Mouse (Mus musculus) heart, embryonic 12.5 days (tissue): ENCODE measurements at regions not wholly inside any gene's neighbourhood (a gene's known extent, or its start where the extent isn't known, plus 50 kb on each side); places are given as distances from the start of the nearest gene placed in this dataset.

Experiments
- ATAC-seq: fragments of 200-750 bp; cut with Nextera tagmentation; 2 replicates; pipeline ENCODE4 v1.8.0; 2017; ENCODE audit warnings: moderate TSS enrichment, moderate library complexity; ENCODE audit not compliant: insufficient number of reproducible peaks, low FRiP score
- H3K27ac ChIP-seq: fragments of 300-500 bp; sonication (generic); 2 replicates; pipeline ENCODE4 v1.5.1; 2016; ENCODE audit warnings: mild to moderate bottlenecking, moderate library complexity; ENCODE audit not compliant: poor library complexity, severe bottlenecking
- H3K27me3 ChIP-seq: fragments of 300-500 bp; sonication (generic); replicated peaks from 2 replicates; pipeline ENCODE4 v1.6.1; 2016; ENCODE audit warnings: mild to moderate bottlenecking, moderate library complexity
- H3K36me3 ChIP-seq: fragments of 300-500 bp; sonication (generic); 2 replicates; pipeline ENCODE4 v1.6.1; 2016; ENCODE audit warnings: mild to moderate bottlenecking, moderate library complexity
- H3K4me1 ChIP-seq: fragments of 300-500 bp; sonication (generic); replicated peaks from 2 replicates; pipeline ENCODE4 v1.6.1; 2016; ENCODE audit warnings: mild to moderate bottlenecking
- H3K4me2 ChIP-seq: fragments of 300-500 bp; sonication (generic); 2 replicates; pipeline ENCODE4 v1.6.1; 2016; ENCODE audit warnings: mild to moderate bottlenecking, moderate library complexity
- H3K4me3 ChIP-seq: fragments of 300-500 bp; sonication (generic); 2 replicates; pipeline ENCODE4 v1.5.1; 2016; ENCODE audit warnings: mild to moderate bottlenecking
- H3K9ac ChIP-seq: fragments of 300-500 bp; sonication (generic); 2 replicates; pipeline ENCODE4 v1.6.1; 2016; ENCODE audit warnings: mild to moderate bottlenecking, moderate library complexity
- H3K9me3 ChIP-seq: fragments of 300-500 bp; sonication (generic); replicated peaks from 2 replicates; pipeline ENCODE4 v1.6.1; 2016; ENCODE audit warnings: mild to moderate bottlenecking, moderate library complexity
- WGBS: fragments of 180-500 bp; shearing (Covaris S2); methylation state at CpG from one replicate; pipeline ENCODE4 v1.1.7; 2016; 5-methylcytosine and 5-hydroxymethylcytosine counted together

DNA sequence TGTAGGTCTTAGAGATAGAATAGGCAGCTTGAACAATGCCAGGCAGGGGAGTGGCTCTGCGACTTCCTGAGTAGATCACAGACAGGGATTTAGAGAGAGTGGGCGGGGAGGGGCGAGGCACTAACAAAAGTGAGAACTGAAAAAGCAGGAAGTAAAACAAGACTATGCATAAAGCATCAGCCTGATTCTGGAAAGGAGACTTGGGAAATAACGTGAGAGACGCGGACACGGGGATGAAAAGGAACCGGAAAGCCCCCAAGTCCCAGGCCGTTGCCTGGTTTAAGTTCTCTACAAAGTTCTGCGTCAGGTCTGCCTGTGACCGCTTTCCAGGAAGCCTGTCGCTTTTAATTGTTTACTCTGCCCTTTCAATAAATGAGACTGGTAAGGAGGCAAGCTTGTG, 86.3 kb downstream of the D16Ertd472e start:
- H3K9me3 ChIP-seq, result no peaks in the 10 kb centered on the region
- H3K36me3 ChIP-seq, result no peaks in the 10 kb centered on the region
- H3K4me3 ChIP-seq, result peak overlapping the region; percentile 27
- peak; percentile 45; the same call in 1 of the 2 replicates for ATAC-seq
- H3K4me2 ChIP-seq, result peak overlapping the region; percentile 53
- H3K4me1 ChIP-seq, result 0 out of 2 replicates have a peak, but pooled peaks cover 4% of the 10 kb centered on the region
- WGBS, result 19% methylated on average over 12 of the region's 12 CpGs
- H3K27me3 ChIP-seq, result no peaks in the 10 kb centered on the region
- H3K27ac ChIP-seq, result no peak overlapping the region; the same call in 1 of the 2 replicates
- H3K9ac ChIP-seq, result no peak overlapping the region

DNA sequence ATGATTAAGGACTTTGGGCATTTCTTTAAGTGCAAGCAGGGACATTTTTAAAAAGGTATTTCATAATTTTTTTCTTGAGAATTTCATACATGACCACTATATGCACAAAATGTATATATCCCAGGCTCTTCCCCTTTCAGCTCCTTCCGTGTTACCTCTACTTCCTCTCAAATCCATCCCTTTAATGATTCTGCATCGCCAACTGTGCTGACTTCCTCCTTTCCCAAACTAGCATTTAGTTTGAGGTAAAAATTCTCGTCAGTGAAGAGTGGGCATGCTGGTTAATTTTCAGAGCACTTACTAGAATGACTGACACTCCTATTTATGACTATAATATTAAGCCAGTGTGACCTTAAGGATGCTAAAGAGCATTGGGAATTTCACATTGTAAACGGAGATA, 86.9 kb downstream of the D16Ertd472e start:
- Histone ChIP-seq H3K9me3 (no peaks in the 10 kb centered on the region), H3K27ac (no peak overlapping the region), H3K4me1 (0 out of 2 replicates have a peak, but pooled peaks cover 4% of the 10 kb centered on the region), H3K36me3 (no peaks in the 10 kb centered on the region), H3K9ac (no peak overlapping the region), H3K27me3 (no peaks in the 10 kb centered on the region), H3K4me3 (no peak overlapping the region), H3K4me2 (no peak overlapping the region)
- 51% methylated on average over 4 of the region's 4 CpGs for WGBS
- ATAC-seq, result no peak

DNA sequence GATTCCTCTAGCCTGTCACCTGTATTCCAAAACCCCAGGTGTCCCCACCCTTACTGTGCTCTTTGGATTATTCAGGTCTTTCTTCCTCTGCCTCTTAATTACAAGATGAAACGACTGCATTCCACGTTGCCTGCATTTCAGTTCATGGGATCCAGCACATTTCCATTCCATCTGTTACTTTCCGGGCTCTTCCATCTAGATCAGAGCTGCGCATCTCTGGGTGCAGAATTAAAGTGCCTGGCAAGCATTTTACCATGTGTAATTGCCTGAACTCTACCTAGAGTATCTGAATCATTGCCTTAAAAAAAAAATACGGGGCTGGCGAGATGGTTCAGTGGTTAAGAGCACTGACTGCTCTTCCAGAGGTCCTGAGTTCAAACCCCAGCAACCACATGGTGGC, 90.0 kb downstream of the D16Ertd472e start:
- no peaks in the 10 kb centered on the region for H3K36me3 ChIP-seq
- no peak overlapping the region for H3K9ac ChIP-seq
- no peak overlapping the region for H3K27ac ChIP-seq
- WGBS, result 79% methylated on average over 6 of the region's 6 CpGs
- H3K4me3 ChIP-seq, result no peak overlapping the region
- H3K4me2 ChIP-seq, result no peak overlapping the region
- 0 out of 2 replicates have a peak, but pooled peaks cover 4% of the 10 kb centered on the region for H3K4me1 ChIP-seq
- no peaks in the 10 kb centered on the region for H3K9me3 ChIP-seq
- ATAC-seq, result no peak
- H3K27me3 ChIP-seq, result no peaks in the 10 kb centered on the region

DNA sequence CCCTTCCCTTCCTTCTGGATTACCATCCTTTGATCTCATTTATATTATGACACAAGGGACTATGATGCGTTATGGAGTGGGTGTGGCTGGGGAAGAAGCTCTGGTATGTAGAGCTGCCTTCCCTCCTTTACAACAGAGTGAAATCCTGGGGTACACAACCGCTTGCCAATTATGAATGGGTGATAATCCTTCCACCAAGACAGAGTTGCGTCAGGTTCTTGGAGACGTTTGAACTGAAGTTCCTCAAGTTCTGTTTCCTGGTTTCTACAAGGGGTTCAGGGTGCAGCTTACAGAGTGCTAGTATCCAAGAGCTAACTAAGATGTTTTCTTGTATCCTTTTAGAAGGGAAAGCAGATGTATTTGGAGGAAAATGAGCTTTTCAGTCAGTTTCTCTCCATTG, 92.2 kb downstream of the D16Ertd472e start:
- WGBS, result 83% methylated on average over 4 of the region's 4 CpGs
- H3K4me1 ChIP-seq, result no peaks in the 10 kb centered on the region
- H3K4me3 ChIP-seq, result no peak overlapping the region
- H3K4me2 ChIP-seq, result no peak overlapping the region
- H3K27ac ChIP-seq, result no peak overlapping the region
- H3K27me3 ChIP-seq, result no peaks in the 10 kb centered on the region
- no peaks in the 10 kb centered on the region for H3K9me3 ChIP-seq
- no peak for ATAC-seq
- no peak overlapping the region for H3K9ac ChIP-seq
- H3K36me3 ChIP-seq, result no peaks in the 10 kb centered on the region

DNA sequence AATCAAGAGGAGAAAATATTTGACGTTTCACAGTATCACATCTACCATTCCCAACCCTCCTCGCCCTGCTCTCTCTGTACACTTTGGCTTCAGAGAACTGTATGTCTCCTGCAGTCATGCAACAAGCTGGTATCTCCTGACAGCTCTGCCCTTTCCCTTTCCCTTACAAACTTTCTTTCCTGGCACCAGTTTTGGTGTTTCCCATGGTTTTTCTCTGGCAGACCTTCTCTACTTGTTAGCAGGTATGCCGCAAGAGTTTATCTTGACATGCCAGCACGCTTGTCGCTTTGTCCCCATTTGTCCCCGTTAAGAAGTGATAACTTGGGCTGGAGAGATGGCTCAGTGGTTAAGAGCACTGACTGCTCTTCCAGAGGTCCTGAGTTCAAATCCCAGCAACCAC, 94.9 kb downstream of the D16Ertd472e start:
- WGBS, result 70% methylated on average over 6 of the region's 6 CpGs
- no peaks in the 10 kb centered on the region for H3K36me3 ChIP-seq
- H3K9me3 ChIP-seq, result no peaks in the 10 kb centered on the region
- H3K4me2 ChIP-seq, result no peak overlapping the region
- no peak overlapping the region for H3K9ac ChIP-seq
- H3K27ac ChIP-seq, result no peak overlapping the region
- no peak overlapping the region for H3K4me3 ChIP-seq
- H3K4me1 ChIP-seq, result no peaks in the 10 kb centered on the region
- no peak for ATAC-seq
- no peaks in the 10 kb centered on the region for H3K27me3 ChIP-seq

DNA sequence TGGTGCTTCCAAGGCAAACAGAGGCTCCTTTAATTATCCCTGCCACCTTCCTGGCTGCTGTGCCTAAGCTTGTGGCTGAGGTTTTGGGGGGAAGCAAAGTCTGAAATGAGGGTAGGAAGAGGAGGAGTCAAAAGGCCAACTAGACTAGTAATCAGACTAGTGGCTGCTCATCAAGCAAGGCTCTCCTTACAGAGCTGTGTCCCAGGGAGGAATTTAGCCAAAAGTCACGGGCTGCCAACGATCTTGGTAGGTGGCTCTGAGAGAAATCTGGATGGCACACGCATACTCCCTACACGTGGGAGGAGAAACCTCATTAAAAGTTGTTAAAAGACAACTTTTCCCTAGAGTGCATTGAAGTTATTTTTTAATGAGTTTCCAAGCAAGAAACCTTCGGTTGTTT, 95.4 kb downstream of the D16Ertd472e start:
- Histone ChIP-seq H3K9me3 (no peaks in the 10 kb centered on the region), H3K9ac (no peak overlapping the region), H3K4me2 (no peak overlapping the region), H3K4me1 (no peaks in the 10 kb centered on the region), H3K27me3 (no peaks in the 10 kb centered on the region), H3K4me3 (no peak overlapping the region), H3K36me3 (no peaks in the 10 kb centered on the region), H3K27ac (no peak overlapping the region)
- no peak for ATAC-seq
- WGBS, result 71% methylated on average over 5 of the region's 5 CpGs

DNA sequence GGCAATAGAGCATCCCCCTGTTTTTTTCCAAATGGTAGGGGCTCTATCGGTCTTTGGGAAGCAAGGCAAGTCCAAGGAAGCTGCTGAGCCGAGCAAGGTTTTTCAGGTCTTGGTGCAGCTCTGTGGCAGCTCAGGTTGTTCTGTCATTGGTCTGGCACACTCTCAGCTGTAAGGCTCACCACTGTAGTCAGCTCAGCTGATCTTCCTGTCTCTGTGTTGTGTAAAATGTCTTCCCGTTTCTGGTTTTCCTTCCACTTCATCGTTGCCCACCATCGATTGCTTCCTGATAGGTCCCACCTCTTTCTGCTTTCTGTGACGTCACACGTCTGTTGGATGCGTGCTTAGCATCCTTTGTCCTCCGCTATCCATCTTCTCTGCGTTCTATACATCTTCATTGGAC, 96.2 kb downstream of the D16Ertd472e start:
- Histone ChIP-seq H3K9ac (no peak overlapping the region), H3K36me3 (no peaks in the 10 kb centered on the region), H3K9me3 (no peaks in the 10 kb centered on the region), H3K27me3 (no peaks in the 10 kb centered on the region), H3K4me2 (no peak overlapping the region), H3K27ac (no peak overlapping the region), H3K4me3 (no peak overlapping the region), H3K4me1 (no peaks in the 10 kb centered on the region)
- no peak for ATAC-seq
- 86% methylated on average over 10 of the region's 10 CpGs for WGBS

DNA sequence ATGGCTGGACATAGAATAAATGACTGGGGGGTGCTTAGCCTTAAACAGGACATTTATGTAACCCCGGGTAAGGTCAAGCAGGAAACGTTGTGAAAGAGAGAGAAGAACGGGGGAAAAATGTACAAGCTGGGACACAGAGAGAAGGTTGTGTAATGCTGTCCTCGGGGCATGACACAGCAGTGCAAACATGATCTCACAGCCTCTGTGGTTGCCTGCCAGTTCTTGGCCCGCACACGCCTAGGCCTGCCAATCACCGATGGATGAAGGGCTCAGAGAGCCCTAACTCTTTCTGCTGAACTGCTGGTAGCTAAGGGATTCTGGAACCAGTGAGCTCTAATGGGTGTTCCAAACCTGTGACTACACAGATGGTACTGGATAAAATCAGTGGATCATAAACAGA, 96.5 kb upstream of the Btg3 start:
- no peak for ATAC-seq
- Histone ChIP-seq H3K9ac (no peak overlapping the region), H3K27ac (no peak overlapping the region), H3K4me3 (no peak overlapping the region), H3K9me3 (no peaks in the 10 kb centered on the region), H3K27me3 (no peaks in the 10 kb centered on the region), H3K4me2 (no peak overlapping the region), H3K4me1 (no peaks in the 10 kb centered on the region), H3K36me3 (no peaks in the 10 kb centered on the region)
- 70% methylated on average over 7 of the region's 7 CpGs for WGBS

DNA sequence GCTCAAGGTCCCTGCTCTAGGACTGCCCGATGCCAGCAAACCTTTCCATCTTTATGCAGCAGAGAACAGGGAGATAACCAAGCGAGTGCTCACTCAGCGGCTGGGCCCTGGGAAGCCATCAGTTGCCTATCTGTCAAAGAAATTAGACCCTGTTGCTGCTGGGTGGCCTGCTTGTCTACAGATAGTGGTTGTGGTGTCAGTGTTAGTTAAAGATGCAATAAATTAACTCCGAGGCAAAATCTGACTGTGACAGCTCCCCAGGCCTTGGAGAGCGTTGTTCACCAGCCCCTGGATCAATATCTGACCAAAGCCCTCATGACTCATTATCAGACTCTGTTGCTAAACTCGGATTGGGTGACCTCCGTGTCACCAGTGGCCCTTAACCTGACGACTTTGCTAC, 83.0 kb upstream of the Btg3 start:
- Histone ChIP-seq H3K27ac (no peak overlapping the region), H3K4me1 (peaks cover 7% of the 10 kb centered on the region), H3K9me3 (0 out of 2 replicates have a peak, but pooled peaks cover 6% of the 10 kb centered on the region), H3K4me3 (no peak overlapping the region), H3K9ac (no peak overlapping the region), H3K27me3 (0 out of 2 replicates have a peak, but pooled peaks cover 4% of the 10 kb centered on the region), H3K4me2 (no peak overlapping the region), H3K36me3 (no peaks in the 10 kb centered on the region)
- WGBS, result 36% methylated on average over 8 of the region's 8 CpGs
- ATAC-seq, result no peak

DNA sequence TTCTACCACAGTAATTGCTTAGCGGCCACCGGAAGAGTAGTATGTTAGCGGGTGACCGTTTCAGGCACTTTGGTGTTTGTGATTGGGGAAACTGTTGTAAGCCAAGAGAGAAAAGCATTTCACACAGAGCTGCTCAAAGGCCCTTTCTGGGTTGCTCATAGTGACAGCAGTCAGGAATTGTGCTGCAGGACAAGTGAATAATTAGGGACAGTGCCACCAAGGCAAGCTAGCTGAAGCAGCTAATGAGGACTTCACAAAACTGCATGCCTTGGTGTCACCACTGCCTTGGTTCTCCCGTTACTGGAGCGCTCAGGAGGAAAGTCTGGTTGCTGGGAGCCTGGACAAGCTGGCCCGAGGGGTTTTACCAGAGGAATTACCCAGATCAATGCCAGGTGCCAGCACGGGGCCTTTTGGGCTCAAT, 80.7 kb upstream of the Btg3 start:
- H3K9ac ChIP-seq, result no peak overlapping the region
- 91% methylated on average over 8 of the region's 8 CpGs for WGBS
- H3K4me2 ChIP-seq, result no peak overlapping the region
- no peaks in the 10 kb centered on the region for H3K36me3 ChIP-seq
- peaks cover 7% of the 10 kb centered on the region for H3K4me1 ChIP-seq
- H3K27me3 ChIP-seq, result 0 out of 2 replicates have a peak, but pooled peaks cover 4% of the 10 kb centered on the region
- H3K9me3 ChIP-seq, result 0 out of 2 replicates have a peak, but pooled peaks cover 6% of the 10 kb centered on the region
- no peak for ATAC-seq
- no peak overlapping the region for H3K4me3 ChIP-seq
- H3K27ac ChIP-seq, result no peak overlapping the region

DNA sequence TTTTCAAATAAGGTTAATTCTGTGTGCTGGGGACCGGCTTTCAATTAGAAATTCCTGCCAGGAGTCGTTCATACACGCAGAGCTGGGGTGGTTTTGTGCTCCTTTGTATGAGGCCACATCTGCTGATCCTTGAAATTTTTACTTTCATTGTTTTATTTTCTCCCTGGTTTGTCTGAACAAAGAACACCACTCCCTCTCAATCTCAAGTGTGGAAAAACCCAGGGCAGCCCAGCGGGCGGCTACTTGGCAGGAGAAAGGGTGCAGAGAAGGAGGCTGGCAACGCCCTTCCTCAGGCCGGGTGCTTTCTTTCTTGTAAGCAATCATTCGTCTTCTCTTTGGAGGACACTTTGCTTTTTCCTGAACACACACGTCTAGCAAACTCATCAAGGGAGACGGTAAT, 79.4 kb upstream of the Btg3 start:
- Histone ChIP-seq H3K9ac (no peak overlapping the region), H3K27ac (no peak overlapping the region), H3K4me1 (no peaks in the 10 kb centered on the region), H3K4me3 (no peak overlapping the region), H3K36me3 (no peaks in the 10 kb centered on the region), H3K9me3 (0 out of 2 replicates have a peak, but pooled peaks cover 6% of the 10 kb centered on the region), H3K4me2 (no peak overlapping the region), H3K27me3 (0 out of 2 replicates have a peak, but pooled peaks cover 4% of the 10 kb centered on the region)
- no peak for ATAC-seq
- WGBS, result 79% methylated on average over 10 of the region's 10 CpGs

DNA sequence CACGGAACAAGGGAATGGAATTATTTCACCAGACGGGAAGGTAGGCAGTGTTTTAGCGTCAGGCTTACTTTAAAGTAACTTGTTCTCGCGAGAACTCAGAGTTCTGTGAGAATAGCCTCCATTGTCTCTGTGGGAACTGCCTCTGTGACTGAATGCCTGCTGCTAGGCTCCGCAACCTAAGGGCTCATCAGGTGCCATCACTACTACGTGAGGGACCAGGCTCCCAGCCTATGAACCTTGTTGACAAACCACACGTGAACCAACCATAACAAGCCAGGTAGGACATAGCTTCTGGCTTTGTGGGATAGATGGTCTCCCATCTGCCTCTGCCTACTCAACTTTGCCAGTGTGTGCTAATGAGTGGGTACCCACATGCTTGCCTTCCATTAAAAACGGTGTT, 77.5 kb upstream of the Btg3 start:
- H3K9me3 ChIP-seq, result peaks cover 6% of the 10 kb centered on the region; the same call in 1 of the 2 replicates
- H3K27ac ChIP-seq, result no peak overlapping the region
- no peaks in the 10 kb centered on the region for H3K27me3 ChIP-seq
- no peak overlapping the region for H3K9ac ChIP-seq
- no peak overlapping the region for H3K4me2 ChIP-seq
- H3K4me1 ChIP-seq, result no peaks in the 10 kb centered on the region
- no peaks in the 10 kb centered on the region for H3K36me3 ChIP-seq
- WGBS, result 85% methylated on average over 9 of the region's 9 CpGs
- H3K4me3 ChIP-seq, result no peak overlapping the region
- ATAC-seq, result no peak
